Comparison of ENCODE assay signal across 30 mouse cellular contexts in genomic region chr8:45383250-45383649, GRCm38 (mm10). TPM values are rescaled to one million over a fixed set of nuclear protein-coding genes. Genes with fewer than 3 reads are reported as not detected.
DNase-seq lines count a peak whose midpoint lies in the region; ATAC-seq and TF ChIP-seq lines count a peak whose summit lies in the region.
"Had no signal": no experiment of that assay in that cellular context is flagged by ENCODE, and none has a peak within 500 bp of the region (broad histone marks: within the 10 kb centered on the region; RNA-seq: fewer than 3 reads in every experiment).

No protein-coding gene starts in this region.

- peak; percentile 10 for DNase-seq in cerebellum, adult 9-10 months
- DNase-seq in midbrain, postnatal 0 days (ENCODE audit: low spot score), result peak; percentile 12
- DNase-seq in midbrain, embryonic 14.5 days, result no peak
- DNase-seq in urinary bladder, adult 2 months (ENCODE audit: low spot score), result no peak
- no peak for DNase-seq in ovary, postnatal 14 days (ENCODE audit: low spot score)
- DNase-seq: adrenal gland, postnatal 10 days; gastrocnemius, postnatal 25 days; heart, adult 11 months; kidney, adult 18-20 months; kidney, postnatal 25 days; liver, embryonic 13.5 days; lung, adult 18-20 months; lung, postnatal 4 days; right cerebral cortex, adult 18-20 months; spleen, adult 18-20 months; thymus, postnatal 14 days had no signal

- no peak overlapping the region for H3K4me3 ChIP-seq in forebrain, embryonic 16.5 days (replicated peaks; ENCODE audit: low read length)
- H3K4me3 ChIP-seq in forebrain, embryonic 12.5 days (replicated peaks), result no peak overlapping the region
- no peak overlapping the region for H3K4me3 ChIP-seq in midbrain, postnatal 0 days (ENCODE audit: low read depth, low read length)
- H3K4me3 ChIP-seq in midbrain, embryonic 14.5 days (replicated peaks; ENCODE audit: low read depth, low read length), result no peak overlapping the region
- H3K4me3 ChIP-seq: erythroblast, embryonic 14.5 days; heart, embryonic 10.5 days; heart, embryonic 15.5 days; hindbrain, embryonic 13.5 days; kidney, embryonic 15.5 days; liver, embryonic 13.5 days; megakaryocyte, embryonic 14.5 days; midbrain, embryonic 12.5 days had no signal

- H3K4me1 ChIP-seq in forebrain, embryonic 16.5 days (replicated peaks; ENCODE audit: control insufficient read depth, insufficient read depth, low read length), result peaks cover 13% of the 10 kb centered on the region
- peaks cover 16% of the 10 kb centered on the region for H3K4me1 ChIP-seq in forebrain, embryonic 12.5 days
- H3K4me1 ChIP-seq in midbrain, postnatal 0 days (ENCODE audit: insufficient read depth, low read length), result peaks cover 4% of the 10 kb centered on the region; the same call in 1 of the 2 replicates
- peaks cover 15% of the 10 kb centered on the region for H3K4me1 ChIP-seq in midbrain, embryonic 14.5 days (ENCODE audit: control insufficient read depth, insufficient read depth, low read length)
- H3K4me1 ChIP-seq: liver, embryonic 13.5 days; megakaryocyte, embryonic 14.5 days had no signal

- H3K9ac ChIP-seq in forebrain, embryonic 16.5 days (replicated peaks; ENCODE audit: low read depth, low read length), result no peak overlapping the region
- H3K9ac ChIP-seq in forebrain, embryonic 12.5 days, result no peak overlapping the region
- H3K9ac ChIP-seq in midbrain, postnatal 0 days (replicated peaks; ENCODE audit: low read length, poor library complexity, severe bottlenecking), result no peak overlapping the region
- H3K9ac ChIP-seq in midbrain, embryonic 14.5 days (replicated peaks; ENCODE audit: low read length), result no peak overlapping the region
- H3K9ac ChIP-seq: heart, embryonic 15.5 days; hindbrain, embryonic 13.5 days; kidney, embryonic 15.5 days; liver, embryonic 13.5 days; midbrain, embryonic 12.5 days had no signal

- H3K27ac ChIP-seq in forebrain, embryonic 16.5 days (ENCODE audit: low read length), result no peak overlapping the region
- H3K27ac ChIP-seq in forebrain, embryonic 12.5 days, result no peak overlapping the region
- H3K27ac ChIP-seq in midbrain, postnatal 0 days (ENCODE audit: low read depth, low read length), result no peak overlapping the region
- no peak overlapping the region for H3K27ac ChIP-seq in midbrain, embryonic 14.5 days (replicated peaks; ENCODE audit: low read depth, low read length)
- H3K27ac ChIP-seq: heart, embryonic 10.5 days; heart, embryonic 15.5 days; hindbrain, embryonic 13.5 days; kidney, embryonic 15.5 days; liver, embryonic 13.5 days; midbrain, embryonic 12.5 days had no signal

- no peaks in the 10 kb centered on the region for H3K9me3 ChIP-seq in forebrain, embryonic 16.5 days (ENCODE audit: control insufficient read depth, low read length)
- no peaks in the 10 kb centered on the region for H3K9me3 ChIP-seq in forebrain, embryonic 12.5 days
- no peaks in the 10 kb centered on the region for H3K9me3 ChIP-seq in midbrain, postnatal 0 days (ENCODE audit: low read length)
- H3K9me3 ChIP-seq in midbrain, embryonic 14.5 days (ENCODE audit: control insufficient read depth, low read length), result no peaks in the 10 kb centered on the region
- H3K9me3 ChIP-seq: heart, embryonic 10.5 days; heart, embryonic 15.5 days; hindbrain, embryonic 13.5 days; kidney, embryonic 15.5 days; liver, embryonic 13.5 days; midbrain, embryonic 12.5 days had no signal

- WGBS in forebrain, embryonic 16.5 days, result 15% methylated on average over 1 of the region's 1 CpGs
- WGBS in forebrain, embryonic 12.5 days, result 61% methylated on average over 1 of the region's 1 CpGs
- WGBS in midbrain, postnatal 0 days, result 50% methylated on average over 1 of the region's 1 CpGs
- WGBS in midbrain, embryonic 14.5 days, result 61% methylated on average over 1 of the region's 1 CpGs

- no peak for TF ChIP-seq CTCF in midbrain, postnatal 0 days (IDR thresholded peaks at IDR 0.05)

- ATAC-seq in cerebellum, adult (ENCODE audit: insufficient number of reproducible peaks, low FRiP score, low TSS enrichment), result no peak
- peak; percentile 26; the same call in 1 of the 2 replicates for ATAC-seq in forebrain, embryonic 16.5 days
- ATAC-seq in forebrain, embryonic 12.5 days (ENCODE audit: low FRiP score), result no peak
- ATAC-seq in midbrain, postnatal 0 days (ENCODE audit: low FRiP score), result no peak
- ATAC-seq in midbrain, embryonic 14.5 days (ENCODE audit: low FRiP score, low TSS enrichment), result no peak
- ATAC-seq: lung, postnatal 0 days; Patski had no signal

- no peaks in the 10 kb centered on the region for H3K27me3 ChIP-seq in forebrain, embryonic 16.5 days (replicated peaks; ENCODE audit: control insufficient read depth, insufficient read depth, low read length)
- peaks cover 13% of the 10 kb centered on the region for H3K27me3 ChIP-seq in forebrain, embryonic 12.5 days
- H3K27me3 ChIP-seq in midbrain, postnatal 0 days (ENCODE audit: insufficient read depth, low read length), result no peaks in the 10 kb centered on the region
- peaks cover 4% of the 10 kb centered on the region; the same call in 1 of the 2 replicates for H3K27me3 ChIP-seq in midbrain, embryonic 14.5 days (ENCODE audit: control insufficient read depth, insufficient read depth, low read length)

- no peaks in the 10 kb centered on the region for H3K36me3 ChIP-seq in forebrain, embryonic 16.5 days (ENCODE audit: control insufficient read depth, insufficient read depth)
- no peaks in the 10 kb centered on the region for H3K36me3 ChIP-seq in forebrain, embryonic 12.5 days (replicated peaks)
- H3K36me3 ChIP-seq in midbrain, postnatal 0 days (ENCODE audit: insufficient read depth, low read length), result no peaks in the 10 kb centered on the region
- H3K36me3 ChIP-seq in midbrain, embryonic 14.5 days (ENCODE audit: control insufficient read depth, insufficient read depth, low read length), result no peaks in the 10 kb centered on the region
- H3K36me3 ChIP-seq: heart, embryonic 10.5 days; heart, embryonic 15.5 days; hindbrain, embryonic 13.5 days; kidney, embryonic 15.5 days; liver, embryonic 13.5 days; midbrain, embryonic 12.5 days had no signal

- no peak overlapping the region for H3K4me2 ChIP-seq in forebrain, embryonic 16.5 days (ENCODE audit: low read length)
- no peak overlapping the region for H3K4me2 ChIP-seq in forebrain, embryonic 12.5 days
- no peak overlapping the region for H3K4me2 ChIP-seq in midbrain, postnatal 0 days (ENCODE audit: low read depth, low read length, poor library complexity, severe bottlenecking)
- H3K4me2 ChIP-seq in midbrain, embryonic 14.5 days (ENCODE audit: low read length), result no peak overlapping the region
- H3K4me2 ChIP-seq: heart, embryonic 15.5 days; hindbrain, embryonic 13.5 days; kidney, embryonic 15.5 days; liver, embryonic 13.5 days; midbrain, embryonic 12.5 days had no signal

RNA-seq across cellular contexts. Expression of gene Fam149a, which starts 1.2 kb away (rescaled TPM):
- polyA plus RNA-seq in forebrain, embryonic 16.5 days (2015; fragmentation: Nextera tagmentation; extraction: Ambion mirVana), result 4.5 and 5.7 TPM in 2 replicates
- 5.7 and 7.4 TPM in 2 replicates for polyA plus RNA-seq in forebrain, embryonic 12.5 days (2016; fragmentation: Nextera tagmentation; extraction: Ambion mirVana)
- 34.7 and 37.3 TPM in 2 replicates for total RNA-seq in midbrain, postnatal 0 days (2014; rRNA removed)
- polyA plus RNA-seq in midbrain, postnatal 0 days (2015; fragmentation: Nextera tagmentation; extraction: Ambion mirVana), result 18.4 and 19.7 TPM in 2 replicates
- polyA plus RNA-seq in midbrain, embryonic 14.5 days (2014; fragmentation: Nextera tagmentation; extraction: Ambion mirVana), result 8.7 and 9.9 TPM in 2 replicates
- 16.5 and 21.2 TPM in 2 replicates for polyA plus RNA-seq in urinary bladder, adult 2 months (2012; rRNA removed)
- total RNA-seq: MEL; monocyte, adult 5-6 weeks had no signal

RNA-seq across cellular contexts. Expression of gene Tlr3, which starts 27.6 kb away (rescaled TPM):
- polyA plus RNA-seq in forebrain, embryonic 16.5 days (2015; fragmentation: Nextera tagmentation; extraction: Ambion mirVana), result 0.98 and 0.99 TPM in 2 replicates
- 1.1 and 1.6 TPM in 2 replicates for polyA plus RNA-seq in forebrain, embryonic 12.5 days (2016; fragmentation: Nextera tagmentation; extraction: Ambion mirVana)
- total RNA-seq in midbrain, postnatal 0 days (2014; rRNA removed), result 1.2 and 2.5 TPM in 2 replicates
- 0.96 and 1.7 TPM in 2 replicates for polyA plus RNA-seq in midbrain, postnatal 0 days (2015; fragmentation: Nextera tagmentation; extraction: Ambion mirVana)
- 0.65 and 2.0 TPM in 2 replicates for polyA plus RNA-seq in midbrain, embryonic 14.5 days (2014; fragmentation: Nextera tagmentation; extraction: Ambion mirVana)
- polyA plus RNA-seq in urinary bladder, adult 2 months (2012; rRNA removed), result 15.7 and 16.2 TPM in 2 replicates
- total RNA-seq: MEL; monocyte, adult 5-6 weeks had no signal
- polyA plus RNA-seq: erythroblast, embryonic 14.5 days had no signal

RNA-seq across cellular contexts. Expression of gene Cyp4v3, which starts 50.2 kb away (rescaled TPM):
- polyA plus RNA-seq in forebrain, embryonic 16.5 days (2015; fragmentation: Nextera tagmentation; extraction: Ambion mirVana), result 0.85 and 0.94 TPM in 2 replicates
- 1.00 and 1.2 TPM in 2 replicates for polyA plus RNA-seq in forebrain, embryonic 12.5 days (2016; fragmentation: Nextera tagmentation; extraction: Ambion mirVana)
- total RNA-seq in midbrain, postnatal 0 days (2014; rRNA removed), result 2.7 and 2.8 TPM in 2 replicates
- 2.4 and 2.8 TPM in 2 replicates for polyA plus RNA-seq in midbrain, postnatal 0 days (2015; fragmentation: Nextera tagmentation; extraction: Ambion mirVana)
- 1.4 and 1.7 TPM in 2 replicates for polyA plus RNA-seq in midbrain, embryonic 14.5 days (2014; fragmentation: Nextera tagmentation; extraction: Ambion mirVana)
- polyA plus RNA-seq in urinary bladder, adult 2 months (2012; rRNA removed), result 10.4 and 12.3 TPM in 2 replicates
- total RNA-seq: MEL had no signal
- polyA plus RNA-seq: erythroblast, embryonic 14.5 days had no signal

Comparison
In these comparisons a context has a peak if more than half of its experiments do, and no peak if none do; other contexts are left out.
1. DNase-seq: peak in cerebellum, adult 9-10 months (single experiment) and midbrain, postnatal 0 days (single experiment); none in midbrain, embryonic 14.5 days (single experiment), urinary bladder, adult 2 months (single experiment) and ovary, postnatal 14 days (single experiment).